Mouse (Mus musculus) cerebellum, adult 2 months (tissue): Measurements from ENCODE around the gene Gca.

Source experiments
- CTCF ChIP-seq: fragments of 200-500 bp; IDR thresholded peaks from 2 replicates; pipeline ENCODE4 v1.5.1; 2011; ENCODE audit warnings: low read depth, mild to moderate bottlenecking, control low read depth, low read length, moderate library complexity, borderline replicate concordance; ENCODE audit not compliant: insufficient read depth
- POLR2A ChIP-seq: fragments of 200-500 bp; IDR thresholded peaks from 2 replicates; pipeline ENCODE4 v1.6.1; 2011; ENCODE audit warnings: low read length, control low read depth, borderline replicate concordance; ENCODE audit not compliant: insufficient read depth

- no peak for TF ChIP-seq CTCF
- TF ChIP-seq POLR2A: no peak
Observed at GRCm38 (mm10) chr2:62681667-62682066, 17.6 kb downstream of the Gca start.
